Mouse (Mus musculus): ENCODE data around the gene Plcd3. TPM values are rescaled to one million over a fixed set of nuclear protein-coding genes. Genes with fewer than 3 reads are reported as not detected.

The Plcd3 gene
- total RNA-seq, 1 experiment from 2014 or later, result 9.3 TPM

DNA sequence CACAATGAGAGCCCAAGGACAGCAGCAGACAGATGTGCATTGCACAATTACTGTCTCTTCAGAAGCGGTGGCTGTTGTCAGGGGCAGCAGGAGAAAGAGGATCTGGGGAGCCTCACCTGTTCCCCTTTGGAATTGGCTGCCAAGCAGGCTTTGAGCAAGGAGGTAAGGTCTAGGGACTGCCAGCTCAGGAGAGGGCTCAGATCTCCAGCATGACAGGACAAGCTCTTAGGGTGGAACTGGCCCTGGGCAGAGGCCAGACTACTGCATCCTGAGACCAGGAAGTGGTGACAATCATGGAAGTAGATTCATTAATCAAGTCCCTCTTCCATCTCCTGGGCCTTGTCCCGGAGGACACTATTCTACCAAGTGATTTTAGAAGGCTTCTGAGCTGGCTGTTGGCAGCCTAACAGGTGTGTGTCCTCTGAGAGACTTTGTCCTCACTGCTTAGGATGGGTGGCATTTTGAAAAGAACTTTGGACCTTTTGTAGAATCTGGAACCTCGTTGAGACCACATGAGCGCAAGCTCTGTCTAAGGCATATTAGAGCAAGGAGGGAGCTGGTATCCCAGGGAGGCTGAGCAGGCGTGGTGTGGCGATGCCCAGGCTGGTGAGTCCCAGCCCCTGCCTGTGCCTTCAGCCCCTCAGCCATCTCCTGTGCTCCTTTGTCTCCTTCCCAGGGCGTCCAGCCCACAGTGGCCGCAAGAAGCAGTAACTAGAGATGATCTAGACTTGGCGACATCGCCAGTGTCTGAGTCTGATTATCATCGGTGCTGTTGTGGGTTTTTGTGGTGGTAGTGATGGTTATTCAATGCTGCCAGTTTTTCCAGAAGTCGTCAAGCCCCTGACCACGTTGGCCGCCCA lies 35.0 kb downstream of the Plcd3 start:
- no peak for DNase-seq

DNA sequence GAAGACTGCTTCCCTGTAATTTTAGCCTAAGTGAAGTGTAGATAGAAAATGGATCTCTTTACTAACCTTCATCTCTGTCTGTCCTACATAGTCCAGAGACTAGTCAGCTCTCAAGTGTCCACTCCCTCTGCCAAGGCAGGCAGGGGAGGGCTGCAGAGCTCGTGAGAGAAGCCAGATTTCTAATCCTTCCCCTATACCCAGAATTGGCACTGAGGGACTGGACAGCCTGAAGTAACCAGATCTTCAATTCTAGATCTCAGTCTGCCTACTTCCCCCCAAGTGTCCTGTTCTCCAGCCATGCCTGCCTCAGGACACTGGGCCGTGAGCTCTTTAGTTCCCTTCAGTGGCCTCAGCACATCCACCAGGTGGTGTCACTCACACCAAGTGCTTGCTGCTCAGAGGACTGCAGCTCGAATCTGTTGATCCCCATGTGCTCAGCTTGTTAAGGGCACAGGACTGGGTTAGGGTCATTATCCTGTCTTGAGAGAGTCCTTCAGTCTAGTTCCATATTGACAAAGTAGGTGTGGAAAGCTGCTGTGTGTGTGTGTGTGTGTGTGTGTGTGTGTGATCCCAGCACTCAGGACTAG lies 42.9 kb downstream of the Plcd3 start:
- no peak for DNase-seq

DNA sequence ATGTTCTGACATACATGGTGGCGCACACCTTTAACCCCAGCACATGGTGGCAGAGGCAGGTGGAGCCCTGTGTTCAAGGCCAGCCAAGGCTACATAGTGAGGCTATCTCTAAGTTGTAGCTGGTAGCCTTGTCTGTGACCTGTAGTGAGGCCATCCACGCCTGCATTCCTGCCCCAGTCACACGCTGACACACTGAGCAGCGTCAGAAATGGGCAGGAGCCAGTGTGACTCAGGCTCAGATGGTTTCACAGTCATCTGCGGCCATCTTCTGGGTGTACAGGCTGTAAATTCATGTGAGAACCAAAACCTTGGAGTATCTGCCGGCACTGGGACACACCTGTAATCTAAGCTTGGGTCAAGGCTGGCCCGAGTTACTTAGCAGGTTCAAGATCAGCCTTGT lies 44.8 kb downstream of the Plcd3 start:
- DNase-seq, result peak; percentile 45

DNA sequence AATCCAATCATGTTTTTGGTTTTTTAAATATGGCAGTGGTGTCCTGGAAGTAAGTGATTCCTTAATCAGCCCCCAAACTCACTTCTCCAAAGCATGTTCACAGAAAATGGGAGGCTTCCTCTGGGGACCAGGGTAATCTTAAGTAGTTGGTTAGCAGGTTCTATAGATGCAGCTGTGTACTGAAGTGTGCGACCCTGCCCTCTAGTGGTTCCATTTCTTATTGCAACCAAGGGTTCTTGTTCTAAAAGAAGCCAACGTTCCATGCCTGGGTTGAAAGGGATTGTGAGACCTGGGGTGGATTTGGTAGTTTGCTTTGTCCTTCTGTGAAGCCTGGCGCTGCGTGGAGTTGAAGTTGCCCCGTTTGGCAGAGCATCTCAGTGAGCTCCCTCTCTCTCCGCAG lies 46.7 kb downstream of the Plcd3 start:
- DNase-seq, result peak; percentile 80

DNA sequence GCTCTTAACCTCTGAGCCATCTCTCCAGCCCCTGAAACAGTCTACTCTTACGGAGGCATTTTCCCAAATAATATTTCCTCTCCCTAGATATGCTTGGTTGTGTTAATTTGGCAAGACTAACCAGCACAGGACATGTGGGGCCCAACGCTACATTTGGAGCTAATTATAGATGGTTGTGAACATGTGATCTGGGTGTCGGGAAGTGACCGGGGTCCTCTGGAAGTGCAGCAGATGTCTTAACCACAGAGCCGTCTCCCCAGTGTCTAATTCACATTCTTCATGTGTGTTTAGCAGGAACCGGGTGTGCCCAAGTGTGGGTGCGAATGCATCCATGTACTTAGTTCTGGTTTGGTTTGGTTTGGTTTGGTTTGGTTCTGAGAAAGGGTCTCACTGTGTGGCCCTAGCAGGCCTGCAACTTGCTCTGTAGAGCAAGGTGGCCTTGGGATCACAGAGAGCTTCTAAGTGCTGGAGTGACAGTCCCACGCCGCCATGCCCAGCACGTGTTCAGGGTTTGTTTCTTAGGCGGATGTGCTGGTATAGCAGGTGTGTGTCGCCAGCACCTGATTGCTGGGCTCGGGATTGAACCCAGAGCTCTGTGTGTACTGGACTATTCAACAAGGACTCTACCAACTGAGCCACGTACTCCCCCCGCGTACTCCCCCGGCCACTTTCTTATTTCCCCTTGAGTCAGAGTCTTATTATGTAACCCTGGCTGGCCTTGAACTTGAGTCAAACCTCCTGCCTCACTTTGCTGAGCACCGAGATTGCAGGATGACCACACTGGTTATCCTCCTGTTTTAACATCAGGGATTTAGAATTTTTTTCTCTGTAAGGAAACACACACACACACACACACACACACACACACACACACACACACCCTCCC lies 48.0 kb downstream of the Plcd3 start:
- DNase-seq, result no peak

DNA sequence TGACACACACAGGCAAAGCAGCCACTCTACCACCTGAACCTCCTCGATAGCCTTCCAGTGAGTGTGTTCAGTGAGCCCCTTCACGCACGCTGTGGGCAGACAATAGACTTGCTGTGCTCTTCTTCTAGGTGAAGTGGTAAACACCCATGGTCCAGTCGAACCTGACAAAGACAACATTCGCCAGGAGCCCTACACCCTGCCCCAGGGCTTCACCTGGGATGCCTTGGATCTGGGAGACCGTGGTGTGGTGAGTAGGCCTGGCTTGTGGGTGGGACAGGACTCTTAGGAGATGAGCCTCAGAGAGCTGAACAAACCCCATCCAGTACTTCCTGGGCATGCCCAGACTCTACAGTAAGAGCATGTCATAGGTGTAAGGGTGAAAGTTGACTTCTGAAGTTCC lies 49.4 kb downstream of the Plcd3 start:
- DNase-seq, result no peak

DNA sequence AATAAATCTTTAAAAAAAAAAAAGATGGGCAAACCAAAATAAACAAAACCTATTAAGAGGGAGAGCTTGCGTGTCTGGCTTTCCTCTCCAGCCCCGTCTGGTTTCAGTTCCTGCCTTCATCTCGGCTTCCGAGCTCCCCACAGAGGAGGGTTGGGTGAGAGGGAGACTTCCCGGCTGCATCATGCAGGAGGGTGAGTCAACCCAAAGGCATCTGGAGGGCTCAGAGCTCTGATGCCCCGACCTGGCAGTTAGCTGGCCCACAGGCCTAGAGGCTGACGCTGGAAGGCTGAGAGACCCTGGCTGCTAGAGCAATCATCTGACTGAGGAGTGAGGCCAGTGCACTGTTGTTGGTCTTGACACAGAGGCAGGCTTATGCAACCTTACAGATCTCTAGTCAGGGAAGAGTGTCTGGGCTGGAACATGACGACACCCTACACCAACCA lies 50.2 kb downstream of the Plcd3 start:
- DNase-seq, result peak; percentile 84

DNA sequence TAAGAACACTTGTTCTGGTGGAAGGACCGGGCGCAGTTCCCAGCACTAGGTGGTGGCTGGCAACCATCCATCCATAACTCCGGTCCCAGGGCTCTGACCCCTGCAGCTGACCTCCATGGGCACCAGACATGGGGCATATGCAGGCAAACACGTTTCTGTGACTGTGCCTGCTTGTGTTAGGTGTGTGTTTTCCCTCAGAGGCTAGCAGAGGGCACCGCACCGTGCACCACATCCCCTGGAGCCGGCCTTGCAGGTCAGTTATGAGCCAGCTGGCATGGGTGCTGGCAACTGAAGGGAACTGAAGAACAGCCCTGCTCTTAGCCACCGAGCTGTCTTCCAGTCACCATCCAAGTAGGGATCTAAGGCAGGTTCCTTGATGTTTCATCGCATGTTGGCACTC lies 51.3 kb downstream of the Plcd3 start:
- peak; percentile 62 for DNase-seq

DNA sequence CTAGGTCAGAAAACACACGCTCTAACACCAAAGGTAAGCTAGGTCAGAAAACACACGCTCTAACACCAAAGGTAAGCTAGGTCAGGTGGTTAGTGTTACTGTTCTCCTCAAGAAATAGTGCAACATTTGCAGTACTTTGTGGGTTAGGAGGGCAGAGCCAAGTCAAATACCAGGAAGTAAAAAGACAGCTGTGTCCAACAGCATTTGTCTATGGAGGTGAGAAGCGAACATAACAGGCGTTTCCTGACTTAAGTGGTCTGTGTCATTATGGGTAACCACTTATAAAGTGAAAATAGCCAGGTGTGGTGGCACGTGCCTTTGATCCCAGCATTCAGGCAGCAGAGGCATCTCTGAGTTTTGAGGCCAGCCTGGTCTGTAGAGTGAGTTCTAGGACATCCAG lies 51.8 kb downstream of the Plcd3 start:
- no peak for DNase-seq

DNA sequence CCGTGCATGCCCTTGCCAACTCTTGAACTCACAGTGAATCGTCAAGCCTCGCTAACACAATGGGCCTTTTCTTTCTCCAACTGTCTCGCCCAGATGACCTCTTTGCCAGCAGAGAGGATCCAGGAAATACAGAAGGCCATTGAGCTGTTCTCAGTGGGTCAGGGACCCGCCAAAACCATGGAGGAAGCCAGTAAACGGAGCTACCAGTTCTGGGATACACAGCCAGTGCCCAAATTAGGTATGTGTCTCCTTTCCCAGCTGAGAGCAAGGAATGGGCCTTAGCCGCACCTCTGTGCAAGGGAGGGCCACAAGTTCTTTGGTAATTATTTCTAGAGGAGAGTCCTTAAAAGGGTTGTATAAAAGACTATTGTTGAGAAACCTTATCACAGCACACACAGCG lies 55.2 kb downstream of the Plcd3 start:
- DNase-seq, result no peak

DNA sequence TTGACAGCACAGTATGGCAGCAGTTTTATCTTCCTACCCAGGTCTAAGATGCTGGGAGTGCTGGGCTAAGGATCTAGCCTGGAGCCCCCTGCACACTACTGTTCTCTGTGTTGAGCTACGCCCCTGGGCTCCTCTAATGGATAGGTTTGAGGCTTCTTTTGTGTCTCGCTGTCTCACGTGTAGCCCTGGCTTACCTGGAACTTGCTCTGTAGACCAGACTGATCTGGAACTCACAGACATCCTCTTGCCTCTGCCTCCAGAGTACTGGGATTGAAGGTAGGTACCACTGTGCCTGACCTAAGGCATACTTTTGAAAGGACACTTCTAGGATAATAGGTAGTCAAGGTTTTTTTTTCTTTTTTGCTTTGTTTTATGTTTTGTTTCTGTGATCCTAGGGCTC lies 57.5 kb downstream of the Plcd3 start:
- DNase-seq, result no peak

DNA sequence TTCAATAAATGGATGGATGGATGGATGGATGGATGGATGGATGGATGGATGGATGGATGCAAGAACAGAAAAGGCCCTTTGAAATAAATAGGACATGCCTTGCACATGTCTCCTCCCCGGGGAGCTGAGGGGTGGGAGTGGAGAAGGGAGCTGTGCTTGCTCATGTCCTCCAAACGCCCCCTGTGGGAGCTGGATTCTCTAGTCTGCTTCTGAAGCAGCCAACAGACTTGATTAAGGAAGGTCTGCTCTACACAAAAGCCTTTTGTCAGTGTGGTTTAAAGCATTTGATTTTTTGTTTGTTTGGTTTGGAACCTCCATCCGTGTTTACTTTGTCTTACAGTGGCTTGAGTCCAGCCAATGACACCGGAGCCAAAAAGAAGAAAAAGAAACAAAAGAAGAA lies 58.6 kb downstream of the Plcd3 start:
- DNase-seq, result no peak

DNA sequence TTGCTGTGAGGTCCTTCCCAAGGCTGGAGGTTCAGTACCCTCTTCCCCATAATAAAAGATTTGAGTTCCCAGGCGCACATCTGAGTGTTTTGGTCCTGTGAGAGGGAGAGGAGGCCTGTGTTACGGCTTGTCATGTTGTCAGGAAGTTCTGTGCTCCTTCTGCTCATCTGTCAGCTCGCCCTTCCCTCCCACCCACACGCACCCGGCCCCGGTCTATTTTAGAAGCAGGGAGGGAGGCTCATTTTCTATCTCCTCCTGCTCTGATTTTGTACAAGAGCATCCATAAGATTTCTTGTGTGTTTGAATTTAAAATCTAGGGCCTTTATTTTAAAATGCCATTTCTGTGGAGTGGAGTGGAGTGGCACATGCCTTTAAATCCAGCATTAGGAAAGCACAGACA lies 63.4 kb downstream of the Plcd3 start:
- no peak for DNase-seq

DNA sequence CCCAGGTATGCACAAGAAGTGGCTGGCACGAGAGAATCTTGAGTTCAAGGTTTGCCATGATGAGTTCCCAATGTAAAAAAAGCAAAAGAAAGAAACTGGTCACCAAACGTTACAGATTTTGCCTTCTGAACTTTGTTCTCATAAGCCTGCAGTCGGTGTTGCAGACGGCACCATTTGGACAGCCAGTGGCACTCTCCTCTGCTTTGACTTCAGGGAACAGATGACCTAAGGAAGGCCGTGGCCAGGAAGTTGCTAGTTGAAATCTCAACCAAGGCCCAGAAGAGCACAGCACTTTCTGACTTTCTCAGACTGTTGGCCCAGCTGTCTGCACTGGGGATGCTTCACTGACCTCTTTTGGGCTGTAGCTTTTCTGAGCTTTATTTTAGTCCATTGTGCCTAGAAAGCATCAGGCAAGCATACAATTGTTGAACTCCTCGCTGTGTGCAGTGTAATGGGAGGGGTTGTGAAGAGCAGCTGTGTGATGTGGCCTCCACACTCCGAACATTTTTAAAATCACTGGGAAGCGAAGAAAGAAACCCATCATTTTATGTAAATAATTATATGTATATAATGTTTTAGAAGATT lies 64.5 kb downstream of the Plcd3 start:
- DNase-seq, result peak; percentile 40

DNA sequence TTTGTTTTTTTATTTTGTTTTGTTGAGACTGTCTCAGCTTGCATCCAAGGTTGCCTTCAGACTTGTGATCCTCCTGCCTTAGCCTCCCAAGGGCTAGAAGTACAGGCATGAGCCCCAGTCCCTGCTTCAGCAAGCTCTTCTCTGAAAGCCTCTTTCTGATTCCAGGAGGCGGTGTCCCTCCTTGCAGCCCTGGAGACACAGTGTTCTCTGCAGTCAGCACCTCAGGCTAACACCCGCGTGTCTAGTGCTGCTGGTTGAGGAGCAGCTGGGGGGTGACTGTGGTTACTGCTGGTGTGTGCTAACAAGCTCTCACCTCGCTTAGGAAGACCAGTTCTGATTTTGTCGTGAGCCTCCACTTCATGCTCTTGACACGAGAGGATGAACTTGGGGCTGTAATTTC lies 66.5 kb downstream of the Plcd3 start:
- no peak for DNase-seq

DNA sequence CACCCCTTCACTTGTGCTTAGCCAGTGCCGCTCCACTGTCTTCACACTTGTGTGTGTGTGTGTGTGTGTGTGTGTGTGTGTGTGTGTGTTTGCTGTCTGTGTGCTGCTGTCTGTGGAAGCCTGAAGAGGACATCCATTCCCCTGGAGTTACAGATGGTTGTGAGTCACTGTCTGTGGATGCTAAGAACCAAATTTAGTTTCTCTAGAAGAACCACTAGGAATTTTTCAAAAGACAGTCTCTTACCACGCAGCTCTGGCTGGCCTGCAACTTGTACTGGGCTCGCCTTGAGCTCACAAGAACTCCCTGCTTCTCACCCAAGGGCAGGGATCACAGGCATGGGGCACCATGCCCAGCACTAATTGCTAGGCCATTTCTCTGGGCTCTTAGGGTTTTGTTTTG lies 68.4 kb downstream of the Plcd3 start:
- DNase-seq, result no peak

DNA sequence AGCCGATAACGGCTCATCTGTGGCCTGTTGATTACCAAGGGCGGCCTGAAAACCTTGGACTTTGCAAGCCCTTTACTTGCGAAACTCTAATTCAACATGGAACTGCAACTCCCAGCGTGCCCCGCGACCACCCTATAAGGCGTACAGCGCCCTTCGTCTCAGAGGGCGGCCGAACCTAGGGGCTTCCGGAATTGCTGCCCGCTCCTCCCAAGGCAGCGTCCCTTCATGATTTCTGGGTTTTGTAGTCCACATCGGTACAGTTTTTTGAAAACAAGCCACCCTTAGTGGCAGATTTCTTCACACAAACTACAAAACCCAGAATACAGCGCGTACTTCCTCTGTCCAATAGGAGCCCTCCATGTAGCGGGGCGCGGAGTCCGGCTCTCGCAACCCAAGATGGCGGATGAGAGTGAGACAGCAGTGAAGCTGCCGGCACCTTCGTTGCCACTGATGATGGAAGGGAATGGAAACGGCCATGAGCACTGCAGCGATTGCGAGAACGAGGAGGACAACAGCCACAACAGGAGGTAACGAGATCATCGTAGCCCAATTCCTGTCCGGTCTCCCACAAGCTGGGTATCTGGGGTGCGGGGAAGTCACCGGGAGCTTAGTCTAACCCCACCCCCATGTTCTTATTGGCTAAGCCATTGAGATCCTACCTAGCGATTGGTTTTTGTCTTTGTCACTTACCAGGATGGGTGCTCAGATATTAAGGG lies 73.1 kb downstream of the Plcd3 start, which contains the start of the genes Nmt1 and Dcakd:
TSS of gene Nmt1 (plus strand) at position 15 of the 716 bp plus-strand sequence.
TSS of gene Dcakd (minus strand) at position 158 of the 716 bp plus-strand sequence.
- DNase-seq, result peak; percentile 96

DNA sequence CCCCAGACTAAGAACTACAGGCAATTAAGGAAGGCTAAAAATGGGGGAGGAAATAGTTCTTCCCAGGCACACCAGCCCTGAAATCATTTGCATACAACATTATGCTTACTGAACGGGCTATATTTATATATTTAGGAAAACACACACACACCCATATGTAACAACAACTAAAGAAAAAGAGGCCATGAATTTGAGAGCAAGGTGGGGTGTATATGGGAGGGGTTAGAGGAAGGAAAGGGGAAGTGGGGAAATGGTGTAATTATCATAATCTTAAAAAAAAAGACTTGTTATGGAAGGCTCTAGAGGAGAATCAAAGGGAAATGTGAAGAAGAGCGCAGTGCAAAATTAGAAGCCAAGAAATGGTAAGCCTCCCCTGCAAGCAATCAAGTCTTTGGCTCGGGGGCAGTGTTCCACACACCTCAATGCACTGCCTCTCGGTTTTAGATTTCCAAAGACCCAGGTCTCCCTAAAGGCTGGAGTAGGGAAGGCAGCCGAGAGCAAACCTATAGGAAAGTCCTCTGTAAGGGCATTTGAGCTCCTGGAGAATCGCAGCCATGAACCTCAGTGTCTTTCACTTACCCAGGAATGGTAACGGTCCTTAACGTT lies 73.8 kb downstream of the Plcd3 start:
- no peak for DNase-seq

DNA sequence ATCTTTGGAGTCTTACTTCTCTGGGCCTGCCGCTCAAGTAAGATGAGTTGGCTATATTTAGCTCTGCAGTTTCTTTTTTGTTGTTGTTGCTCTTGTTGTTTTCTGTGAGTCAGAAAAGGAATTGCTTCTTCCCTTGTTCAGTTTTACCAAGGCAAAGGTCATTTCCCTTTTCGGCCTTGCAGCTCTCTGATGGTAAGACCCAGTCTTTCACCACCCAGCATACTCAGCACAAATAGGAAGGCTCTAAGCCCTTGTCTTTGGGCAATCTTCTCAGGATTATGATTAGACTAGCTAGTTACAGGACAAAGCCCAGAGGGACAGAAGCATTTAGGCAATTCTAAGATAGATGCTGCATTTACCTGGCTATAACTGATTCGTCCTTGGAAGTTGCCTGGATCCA lies 74.6 kb downstream of the Plcd3 start:
- no peak for DNase-seq

DNA sequence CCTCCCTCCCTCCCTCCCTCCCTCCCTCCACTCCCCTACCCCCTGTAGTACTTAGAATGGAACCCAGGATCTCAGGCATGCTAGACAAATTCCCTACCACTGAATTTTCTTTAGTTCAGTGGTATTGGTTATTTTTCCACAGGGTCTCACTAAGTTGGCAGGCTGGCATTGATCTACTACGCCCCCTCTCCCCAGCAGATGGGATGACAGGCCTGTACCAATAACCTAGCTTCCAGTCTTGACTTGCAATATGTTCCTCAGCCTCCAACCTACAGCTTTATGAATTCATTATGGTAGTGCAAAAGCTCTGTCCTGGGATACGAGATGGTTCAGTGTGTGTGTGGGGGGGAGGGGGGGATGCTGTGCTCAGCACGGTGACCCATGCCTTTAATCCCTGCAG lies 77.5 kb downstream of the Plcd3 start:
- no peak for DNase-seq

DNA sequence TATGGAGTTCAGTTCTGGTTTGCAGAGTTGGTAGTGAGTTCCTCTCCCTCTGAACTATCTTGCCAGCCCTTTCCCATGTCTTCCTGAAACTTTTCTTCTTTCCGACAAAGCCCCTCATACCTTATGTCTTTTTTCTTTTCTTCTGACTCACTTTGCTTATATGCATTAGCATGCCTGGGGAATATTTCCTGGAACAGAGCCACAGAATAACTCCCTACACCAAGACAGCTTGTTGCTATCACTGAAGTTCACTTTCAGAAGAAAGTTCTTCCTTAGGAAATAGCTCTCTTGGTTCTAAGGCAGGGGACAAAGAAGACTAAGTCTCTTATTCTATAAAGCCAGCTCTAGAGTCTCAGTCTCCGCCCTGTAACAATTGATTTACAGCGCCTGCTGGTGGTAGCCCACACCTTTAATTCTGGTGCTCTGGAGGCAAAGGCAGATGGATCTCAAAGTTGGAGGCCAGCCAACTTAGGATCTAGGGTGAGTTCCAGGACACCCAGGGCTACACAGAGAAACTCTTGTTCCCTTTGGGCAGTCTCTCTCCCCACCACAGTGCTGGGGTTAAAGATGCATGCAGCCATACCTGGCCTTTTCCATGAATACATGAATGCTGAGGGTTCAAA lies 80.6 kb downstream of the Plcd3 start:
- DNase-seq, result no peak

All from adrenal gland, postnatal 14 days (tissue).